Mouse (Mus musculus) ES-Bruce4 (cell line): ENCODE measurements around the gene Pkn2. TPM values are rescaled to one million over a fixed set of nuclear protein-coding genes. Genes with fewer than 3 reads are reported as not detected.

Experiments used
- H3K27ac ChIP-seq: 2 replicates; pipeline ENCODE4 v1.5.1; 2012; ENCODE audit warnings: low read length, inconsistent platforms; ENCODE audit not compliant: insufficient read depth
- H3K27me3 ChIP-seq: 2 replicates; pipeline ENCODE4 v1.6.1; 2012; ENCODE audit warnings: mild to moderate bottlenecking, low read length, inconsistent platforms; ENCODE audit not compliant: control insufficient read depth, poor library complexity, insufficient read depth, severe bottlenecking
- H3K36me3 ChIP-seq: 2 replicates; pipeline ENCODE4 v1.6.1; 2012; ENCODE audit warnings: inconsistent platforms, mild to moderate bottlenecking, low read length, moderate library complexity; ENCODE audit not compliant: control insufficient read depth, poor library complexity, insufficient read depth, severe bottlenecking
- H3K4me1 ChIP-seq: one replicate; pipeline ENCODE4 v1.8.1; 2011; ENCODE audit warnings: low read length; ENCODE audit not compliant: control insufficient read depth, insufficient read depth
- H3K4me3 ChIP-seq: 2 replicates; pipeline ENCODE4 v1.5.1; 2011; ENCODE audit warnings: low read depth, mild to moderate bottlenecking, low read length
- H3K9ac ChIP-seq: 2 replicates; pipeline ENCODE4 v1.6.1; 2012; ENCODE audit warnings: low read depth, mild to moderate bottlenecking, inconsistent platforms; ENCODE audit not compliant: poor library complexity, severe bottlenecking
- H3K9me3 ChIP-seq: replicated peaks from 2 replicates; pipeline ENCODE4 v1.6.1; 2012; ENCODE audit warnings: mild to moderate bottlenecking, low read length, inconsistent platforms; ENCODE audit not compliant: control insufficient read depth, poor library complexity, insufficient read depth, severe bottlenecking
- CTCF ChIP-seq: IDR thresholded peaks from one replicate; pipeline ENCODE4 v1.8.1; 2011; ENCODE audit warnings: low read depth, low read length
- EP300 ChIP-seq: IDR thresholded peaks from 2 replicates; pipeline ENCODE4 v1.6.1; 2011; ENCODE audit warnings: low read depth, low read length; ENCODE audit not compliant: insufficient read depth
- POLR2A ChIP-seq: IDR thresholded peaks from one replicate; pipeline ENCODE4 v1.8.1; 2011; ENCODE audit warnings: low read length; ENCODE audit not compliant: insufficient read depth
- polyA plus RNA-seq: library from polyadenylated mRNA; stranded (reverse); fragments of >200 nt; gene quantifications from 2 replicates; pipeline ENCODE4 v1.2.4, GENCODE M21; 2011; ENCODE audit warnings: low read depth; ENCODE audit not compliant: missing spikeins, insufficient read depth, insufficient read length

Gene Pkn2
- polyA plus RNA-seq, 1 experiment = 108 TPM

DNA sequence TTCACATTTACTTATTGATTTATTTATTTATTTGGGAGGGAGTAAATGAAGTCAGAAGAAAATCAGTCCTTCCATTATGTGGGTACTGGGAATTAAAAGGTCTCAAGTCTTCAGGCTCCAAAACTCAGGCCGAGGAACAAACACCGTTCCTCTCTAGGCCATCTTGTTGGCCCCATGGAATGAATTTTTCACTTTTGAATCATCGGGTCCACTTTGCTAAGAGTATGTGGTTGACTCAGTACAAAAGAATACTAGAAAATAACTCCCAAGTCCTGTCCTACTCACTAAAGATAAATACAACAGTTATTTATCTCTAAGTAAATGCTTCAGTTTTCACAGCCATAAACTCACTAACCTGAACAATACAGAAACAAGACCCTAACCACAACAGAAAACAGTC, 28.9 kb downstream of the Pkn2 start:
- H3K36me3 ChIP-seq = no peaks in the 10 kb centered on the region; the same call in 1 of the 2 replicates
- H3K9ac ChIP-seq = no peak overlapping the region
- H3K4me3 ChIP-seq = no peak overlapping the region
- no peaks in the 10 kb centered on the region for H3K4me1 ChIP-seq
- no peaks in the 10 kb centered on the region for H3K9me3 ChIP-seq
- H3K27ac ChIP-seq = no peak overlapping the region
- no peaks in the 10 kb centered on the region for H3K27me3 ChIP-seq
- no peak for TF ChIP-seq POLR2A
- no peak for TF ChIP-seq CTCF
- TF ChIP-seq EP300 = no peak

GRCm38 (mm10) chr3:142851631-142852030, 30.2 kb downstream of the Pkn2 start:
- TF ChIP-seq POLR2A (no peak), CTCF (no peak), EP300 (no peak)
- Histone ChIP-seq H3K36me3 (no peaks in the 10 kb centered on the region; the same call in 1 of the 2 replicates), H3K4me1 (no peaks in the 10 kb centered on the region), H3K27me3 (no peaks in the 10 kb centered on the region), H3K4me3 (no peak overlapping the region), H3K27ac (no peak overlapping the region), H3K9me3 (no peaks in the 10 kb centered on the region), H3K9ac (no peak overlapping the region)

DNA sequence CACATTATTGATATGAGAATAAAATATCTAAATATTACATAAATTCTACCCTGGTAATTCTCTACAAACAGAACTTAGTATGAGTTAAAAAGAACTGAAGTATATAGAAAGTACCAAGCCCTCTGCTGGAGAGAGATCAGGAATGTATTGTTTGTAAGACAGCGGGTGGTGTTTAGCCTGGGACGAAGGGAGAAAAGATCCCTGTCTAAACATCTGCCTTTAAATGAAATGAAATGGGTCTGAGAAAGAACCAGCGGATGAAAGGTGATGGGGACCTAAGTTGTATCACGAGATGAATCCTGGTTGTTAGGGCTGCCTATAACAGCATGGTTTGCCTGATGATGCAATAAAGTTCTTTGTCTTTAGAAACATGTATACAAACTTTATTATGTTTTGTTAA, 41.8 kb downstream of the Pkn2 start:
- H3K4me1 ChIP-seq = no peaks in the 10 kb centered on the region
- H3K27ac ChIP-seq = no peak overlapping the region
- H3K9me3 ChIP-seq = no peaks in the 10 kb centered on the region
- no peaks in the 10 kb centered on the region for H3K27me3 ChIP-seq
- no peak overlapping the region for H3K9ac ChIP-seq
- H3K4me3 ChIP-seq = no peak overlapping the region
- no peak for TF ChIP-seq POLR2A
- H3K36me3 ChIP-seq = no peaks in the 10 kb centered on the region; the same call in 1 of the 2 replicates

- Histone ChIP-seq H3K36me3 (no peaks in the 10 kb centered on the region; the same call in none of the 2 replicates), H3K9ac (no peak overlapping the region), H3K27ac (no peak overlapping the region), H3K27me3 (no peaks in the 10 kb centered on the region), H3K4me3 (no peak overlapping the region), H3K4me1 (no peaks in the 10 kb centered on the region), H3K9me3 (no peaks in the 10 kb centered on the region)
- TF ChIP-seq CTCF = no peak
- TF ChIP-seq EP300 = no peak
- TF ChIP-seq POLR2A = no peak
Measured at GRCm38 (mm10) chr3:142834761-142835160, 47.0 kb downstream of the Pkn2 start.

- no peaks in the 10 kb centered on the region for H3K27me3 ChIP-seq
- TF ChIP-seq EP300 (no peak), POLR2A (no peak), CTCF (no peak)
- H3K9ac ChIP-seq = no peak overlapping the region
- H3K27ac ChIP-seq = no peak overlapping the region
- no peaks in the 10 kb centered on the region for H3K4me1 ChIP-seq
- no peaks in the 10 kb centered on the region; the same call in none of the 2 replicates for H3K36me3 ChIP-seq
- H3K4me3 ChIP-seq = no peak overlapping the region
- no peaks in the 10 kb centered on the region for H3K9me3 ChIP-seq
Measured at GRCm38 (mm10) chr3:142834024-142834423, 47.8 kb downstream of the Pkn2 start.

DNA sequence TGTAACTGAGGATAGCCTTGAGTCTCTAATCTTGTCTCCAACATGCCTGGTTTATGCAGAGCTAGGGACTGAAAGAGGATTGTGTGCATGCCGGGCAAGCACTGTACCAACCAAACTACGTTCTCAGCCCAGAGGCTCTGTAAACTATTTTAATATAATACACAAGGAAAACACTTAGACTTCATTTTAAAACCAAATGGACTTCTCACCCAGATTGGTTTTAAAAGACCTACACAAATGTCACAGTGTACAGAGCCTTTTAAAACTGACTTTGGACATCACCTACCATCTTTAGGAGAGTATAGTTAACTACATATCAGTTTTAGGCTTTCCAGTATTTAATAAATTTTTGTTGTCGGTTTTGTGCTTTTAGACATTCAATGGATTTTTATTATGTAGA, 48.9 kb downstream of the Pkn2 start:
- Histone ChIP-seq H3K4me1 (no peaks in the 10 kb centered on the region), H3K36me3 (peaks cover 6% of the 10 kb centered on the region), H3K9ac (no peak overlapping the region), H3K27me3 (no peaks in the 10 kb centered on the region), H3K27ac (no peak overlapping the region), H3K4me3 (no peak overlapping the region), H3K9me3 (no peaks in the 10 kb centered on the region)
- no peak for TF ChIP-seq CTCF
- TF ChIP-seq POLR2A = no peak
- TF ChIP-seq EP300 = no peak
